Mouse (Mus musculus) hindbrain, postnatal 0 days (tissue): Measurements from ENCODE around the gene Wdr92. TPM values are rescaled to one million over a fixed set of nuclear protein-coding genes. Genes with fewer than 3 reads are reported as not detected.

ENCODE experiments used
- ATAC-seq: fragments of 200-750 bp; cut with Nextera tagmentation; 2 replicates; pipeline ENCODE4 v1.8.0; 2017; ENCODE audit warnings: mild to moderate bottlenecking, moderate TSS enrichment, moderate library complexity
- DNase-seq: peaks from one replicate; pipeline ENCODE4 v3.0.0-alpha.2; 2015; ENCODE audit warnings: low spot score
- H3K27ac ChIP-seq: fragments of 300-500 bp; sonication (generic); 2 replicates; pipeline ENCODE4 v1.5.1; 2014; ENCODE audit warnings: mild to moderate bottlenecking
- H3K27me3 ChIP-seq: fragments of 300-500 bp; sonication (generic); 2 replicates; pipeline ENCODE4 v1.6.1; 2014; ENCODE audit warnings: low read length, mixed read lengths; ENCODE audit not compliant: insufficient read depth
- H3K36me3 ChIP-seq: fragments of 300-500 bp; sonication (generic); 2 replicates; pipeline ENCODE4 v1.6.1; 2014; ENCODE audit warnings: low read length, mixed read lengths; ENCODE audit not compliant: insufficient read depth
- H3K4me1 ChIP-seq: fragments of 300-500 bp; sonication (generic); 2 replicates; pipeline ENCODE4 v1.6.1; 2014; ENCODE audit warnings: antibody characterized with exemption, low read length, mixed read lengths; ENCODE audit not compliant: insufficient read depth
- H3K4me2 ChIP-seq: fragments of 300-500 bp; sonication (generic); 2 replicates; pipeline ENCODE4 v1.6.1; 2014; ENCODE audit warnings: low read depth, mild to moderate bottlenecking, low read length, moderate library complexity, mixed read lengths
- H3K4me3 ChIP-seq: fragments of 300-500 bp; sonication (generic); 2 replicates; pipeline ENCODE4 v1.5.1; 2014; ENCODE audit warnings: low read length
- H3K9ac ChIP-seq: fragments of 300-500 bp; sonication (generic); replicated peaks from 2 replicates; pipeline ENCODE4 v1.6.1; 2014; ENCODE audit warnings: mild to moderate bottlenecking, low read length, moderate library complexity, mixed read lengths
- H3K9me3 ChIP-seq: fragments of 300-500 bp; sonication (generic); 2 replicates; pipeline ENCODE4 v1.6.1; 2016; ENCODE audit warnings: low read length, mixed read lengths
- CTCF ChIP-seq: IDR thresholded peaks from 2 replicates; pipeline ENCODE4 v1.5.1; 2016; ENCODE audit warnings: antibody characterized with exemption, control low read depth, low read depth
- WGBS: fragments of 180-500 bp; shearing (Covaris S2); extraction: QIAGEN DNeasy Blood & Tissue Kit; methylation state at CpG from one replicate; pipeline ENCODE4 v1.1.7; 2014; 5-methylcytosine and 5-hydroxymethylcytosine counted together
- polyA plus RNA-seq: library from polyadenylated mRNA; unstranded; fragments of >200 nt; fragmentation: Nextera tagmentation; extraction: Ambion mirVana; gene quantifications from 2 replicates; pipeline ENCODE4 v1.2.1, GENCODE M21; 2015
- total RNA-seq: library from RNA; depleted of rRNA; stranded (reverse); fragments of >200 nt; gene quantifications from 2 replicates; pipeline ENCODE4 v1.2.3, GENCODE M21; 2014; rRNA removed

Wdr92 gene
- total and polyA plus RNA-seq, 2 experiments from 2014 or later = 10.7 to 11.4 TPM

DNA sequence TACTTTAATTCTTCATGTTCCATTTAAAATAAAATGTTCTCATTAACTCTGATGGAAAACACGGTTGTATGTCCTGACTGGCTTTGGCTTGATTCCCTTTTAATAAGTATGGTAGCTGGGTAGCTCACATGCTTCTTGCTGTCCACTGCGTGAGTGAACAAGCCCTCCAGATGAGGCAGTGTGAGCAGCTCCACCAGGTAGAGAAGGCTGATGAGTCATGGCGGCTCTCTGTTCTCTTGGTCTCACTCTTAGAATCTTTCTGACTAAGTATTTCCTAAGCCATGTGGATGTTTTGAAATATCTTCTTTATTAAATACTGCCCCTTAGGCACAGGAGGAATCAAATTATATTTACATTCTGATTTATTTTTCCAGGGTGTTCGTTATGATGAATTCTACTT lies 85.3 kb downstream of the Wdr92 start:
- no peaks in the 10 kb centered on the region for H3K27me3 ChIP-seq
- TF ChIP-seq CTCF = no peak
- DNase-seq (no peak), ATAC-seq (no peak)
- H3K27ac ChIP-seq = no peak overlapping the region
- 93% methylated on average over 4 of the region's 4 CpGs for WGBS
- H3K9ac ChIP-seq = no peak overlapping the region
- H3K4me1 ChIP-seq = no peaks in the 10 kb centered on the region
- peaks cover 7% of the 10 kb centered on the region for H3K36me3 ChIP-seq
- no peaks in the 10 kb centered on the region for H3K9me3 ChIP-seq
- H3K4me2 ChIP-seq = no peak overlapping the region
- no peak overlapping the region for H3K4me3 ChIP-seq

DNA sequence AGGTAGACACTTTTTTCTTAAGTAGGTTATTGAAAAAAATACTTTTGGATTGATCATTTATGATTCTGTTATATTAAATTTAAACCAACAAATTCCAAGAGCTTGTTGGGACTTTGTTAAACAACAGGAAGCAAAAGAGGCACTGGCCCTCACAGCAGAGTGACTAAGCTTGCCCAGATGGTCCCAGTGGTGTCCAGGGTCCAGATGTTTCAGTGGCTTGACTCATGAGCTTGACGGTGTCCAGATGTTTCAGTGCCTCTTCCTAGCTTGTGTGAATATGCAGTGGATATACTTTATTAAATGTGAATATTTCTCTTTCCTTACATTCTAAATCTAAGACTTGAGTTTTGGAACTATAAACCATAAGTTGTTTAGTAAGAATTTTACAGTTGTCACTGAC lies 86.9 kb downstream of the Wdr92 start:
- Histone ChIP-seq H3K9me3 (no peaks in the 10 kb centered on the region), H3K4me2 (no peak overlapping the region), H3K4me1 (no peaks in the 10 kb centered on the region), H3K27me3 (no peaks in the 10 kb centered on the region), H3K27ac (no peak overlapping the region), H3K4me3 (no peak overlapping the region), H3K36me3 (peaks cover 7% of the 10 kb centered on the region), H3K9ac (no peak overlapping the region)
- no peak for TF ChIP-seq CTCF
- WGBS = 81% methylated on average over 1 of the region's 1 CpGs
- ATAC-seq (no peak), DNase-seq (no peak)

GRCm38 (mm10) chr11:17279959-17280358 lies 98.1 kb downstream of the Wdr92 start:
- Histone ChIP-seq H3K27ac (no peak overlapping the region), H3K4me2 (no peak overlapping the region), H3K27me3 (no peaks in the 10 kb centered on the region), H3K4me3 (no peak overlapping the region), H3K36me3 (no peaks in the 10 kb centered on the region), H3K4me1 (no peaks in the 10 kb centered on the region), H3K9ac (no peak overlapping the region), H3K9me3 (no peaks in the 10 kb centered on the region)
- TF ChIP-seq CTCF = peak; percentile 92
- ATAC-seq (peak; percentile 73; the same call in 1 of the 2 replicates), DNase-seq (peak; percentile 84)
- WGBS = 12% methylated on average over 9 of the region's 9 CpGs

Other genes starting within 250 kb of the Wdr92 start
- 0.29 and 0.78 TPM in 2 replicates for gene Fbxo48, start 230.7 kb upstream of the Wdr92 start, total RNA-seq
- 0.42 and 0.54 TPM in 2 replicates for gene Fbxo48, start 230.7 kb upstream of the Wdr92 start, polyA plus RNA-seq
- gene Cnrip1, start 130.5 kb upstream of the Wdr92 start, total RNA-seq = 97.9 and 116 TPM in 2 replicates
- 195 and 197 TPM in 2 replicates for gene Cnrip1, start 130.5 kb upstream of the Wdr92 start, polyA plus RNA-seq
- gene Plek, start 129.7 kb upstream of the Wdr92 start, total RNA-seq = 3.3 and 3.7 TPM in 2 replicates
- 4.0 and 4.1 TPM in 2 replicates for gene Plek, start 129.7 kb upstream of the Wdr92 start, polyA plus RNA-seq
- gene Ppp3r1, start 22.8 kb upstream of the Wdr92 start, total RNA-seq = 90.3 and 94.7 TPM in 2 replicates
- gene Ppp3r1, start 22.8 kb upstream of the Wdr92 start, polyA plus RNA-seq = 260 and 268 TPM in 2 replicates
- 14.8 and 25.0 TPM in 2 replicates for gene Pno1, start 29.5 kb downstream of the Wdr92 start, total RNA-seq
- 56.4 and 60.9 TPM in 2 replicates for gene Pno1, start 29.5 kb downstream of the Wdr92 start, polyA plus RNA-seq
- 26.6 and 47.1 TPM in 2 replicates for gene C1d, start 75.5 kb downstream of the Wdr92 start, total RNA-seq
- gene C1d, start 75.5 kb downstream of the Wdr92 start, polyA plus RNA-seq = 170 and 175 TPM in 2 replicates